Mouse (Mus musculus) megakaryocyte, embryonic 14.5 days (primary cell): Measurements from ENCODE around the gene Ston1. TPM values are rescaled to one million over a fixed set of nuclear protein-coding genes. Genes with fewer than 3 reads are reported as not detected.

Experiments
- H3K27me3 ChIP-seq: replicated peaks from 2 replicates; pipeline ENCODE3; 2012; ENCODE audit warnings: inconsistent platforms
- H3K36me3 ChIP-seq: replicated peaks from 2 replicates; pipeline ENCODE3; 2012; ENCODE audit warnings: low read length, inconsistent platforms, mixed read lengths
- H3K4me1 ChIP-seq: 2 replicates; pipeline ENCODE4 v1.6.1; 2012; ENCODE audit warnings: inconsistent platforms
- H3K4me3 ChIP-seq: replicated peaks from 2 replicates; pipeline ENCODE3; 2012; ENCODE audit warnings: moderate library complexity, mild to moderate bottlenecking, inconsistent platforms
- H3K9me3 ChIP-seq: 2 replicates; pipeline ENCODE4 v1.6.1; 2012; ENCODE audit warnings: inconsistent platforms
- FLI1 ChIP-seq: IDR thresholded peaks from 2 replicates; pipeline ENCODE4 v1.6.1; 2012; ENCODE audit warnings: low read length, inconsistent platforms, mixed read lengths
- GATA1 ChIP-seq: IDR thresholded peaks from 3 replicates; pipeline ENCODE4 v1.6.1; 2012; ENCODE audit warnings: mixed read lengths, low read length, inconsistent platforms, borderline replicate concordance
- polyA plus RNA-seq: library from polyadenylated mRNA; stranded (reverse); fragments of >175 nt; gene quantifications from 2 replicates; pipeline ENCODE4 v1.2.3, GENCODE M21; 2012; ENCODE audit warnings: low replicate concordance; ENCODE audit not compliant: insufficient read depth

The Ston1 gene
- polyA plus RNA-seq, 1 experiment, result 0.29 TPM

DNA sequence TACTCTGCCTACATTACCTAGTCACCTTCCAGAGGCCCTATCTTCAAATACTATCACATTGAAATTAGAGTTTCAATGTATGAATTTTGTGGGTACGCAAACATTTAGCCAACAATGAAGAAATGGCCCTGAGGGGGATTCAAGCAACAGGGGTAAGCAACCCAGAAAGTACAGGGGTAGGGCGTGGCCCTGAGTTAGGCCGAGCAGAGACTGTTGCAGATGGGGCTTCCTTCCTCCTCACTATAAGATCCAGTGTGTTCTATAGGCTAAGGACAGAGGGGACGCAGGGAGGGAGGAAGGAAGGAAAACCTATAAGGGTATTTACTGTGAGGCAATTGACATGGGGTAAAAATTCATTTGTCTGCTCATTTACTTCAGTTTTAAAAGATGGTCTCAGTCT lies 26.9 kb downstream of the Ston1 start:
- no peak for TF ChIP-seq FLI1
- no peak for TF ChIP-seq GATA1
- peaks cover 2% of the 10 kb centered on the region for H3K27me3 ChIP-seq
- no peak overlapping the region for H3K4me3 ChIP-seq
- H3K4me1 ChIP-seq, result peaks cover 9% of the 10 kb centered on the region
- no peaks in the 10 kb centered on the region for H3K36me3 ChIP-seq
- 0 out of 2 replicates have a peak, but pooled peaks cover 9% of the 10 kb centered on the region for H3K9me3 ChIP-seq

DNA sequence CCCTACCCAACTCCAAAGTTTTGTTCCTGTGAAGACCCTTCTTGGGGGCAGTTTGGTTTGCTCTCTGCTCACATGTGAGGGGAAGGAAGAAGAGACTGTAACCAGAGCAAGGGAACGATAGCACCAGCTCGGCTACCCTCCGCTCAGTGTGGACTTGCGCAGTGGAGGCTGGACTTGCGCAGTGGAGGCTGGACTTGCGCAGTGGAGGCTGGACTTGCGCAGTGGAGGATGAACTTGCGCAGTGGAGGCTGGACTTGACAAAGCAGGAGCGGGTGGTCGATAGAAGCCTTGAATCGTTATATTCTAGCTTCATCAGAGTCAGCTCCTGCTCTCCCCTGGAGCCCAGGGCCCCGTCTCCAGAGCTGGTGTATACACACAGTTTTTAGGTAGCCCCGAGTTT lies 27.9 kb downstream of the Ston1 start:
- TF ChIP-seq GATA1 (no peak), FLI1 (no peak)
- Histone ChIP-seq H3K36me3 (no peaks in the 10 kb centered on the region), H3K4me1 (peaks cover 10% of the 10 kb centered on the region), H3K4me3 (no peak overlapping the region), H3K27me3 (peaks cover 2% of the 10 kb centered on the region), H3K9me3 (0 out of 2 replicates have a peak, but pooled peaks cover 9% of the 10 kb centered on the region)

DNA sequence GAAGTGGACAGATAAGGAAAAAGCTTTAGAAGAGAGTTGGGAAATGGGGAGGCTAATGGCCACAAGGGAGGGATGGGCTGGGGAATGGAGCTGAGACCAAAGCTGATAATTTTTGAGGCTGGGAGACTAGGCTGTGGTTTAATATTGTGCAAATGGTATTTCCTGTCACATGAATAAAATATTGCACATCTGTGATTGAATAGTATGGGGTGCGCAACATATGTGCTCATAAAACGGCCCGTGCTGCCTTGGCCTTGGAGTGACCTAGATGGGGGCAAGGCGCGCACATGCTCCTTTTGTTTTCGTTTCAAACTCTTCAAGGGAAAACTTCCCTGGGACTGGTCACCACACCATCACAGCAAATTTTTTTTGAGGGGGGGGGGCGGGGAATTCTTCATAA lies 28.4 kb downstream of the Ston1 start:
- Histone ChIP-seq H3K9me3 (0 out of 2 replicates have a peak, but pooled peaks cover 9% of the 10 kb centered on the region), H3K36me3 (no peaks in the 10 kb centered on the region), H3K4me3 (no peak overlapping the region), H3K27me3 (peaks cover 2% of the 10 kb centered on the region), H3K4me1 (peaks cover 10% of the 10 kb centered on the region)
- TF ChIP-seq GATA1 (no peak), FLI1 (no peak)

DNA sequence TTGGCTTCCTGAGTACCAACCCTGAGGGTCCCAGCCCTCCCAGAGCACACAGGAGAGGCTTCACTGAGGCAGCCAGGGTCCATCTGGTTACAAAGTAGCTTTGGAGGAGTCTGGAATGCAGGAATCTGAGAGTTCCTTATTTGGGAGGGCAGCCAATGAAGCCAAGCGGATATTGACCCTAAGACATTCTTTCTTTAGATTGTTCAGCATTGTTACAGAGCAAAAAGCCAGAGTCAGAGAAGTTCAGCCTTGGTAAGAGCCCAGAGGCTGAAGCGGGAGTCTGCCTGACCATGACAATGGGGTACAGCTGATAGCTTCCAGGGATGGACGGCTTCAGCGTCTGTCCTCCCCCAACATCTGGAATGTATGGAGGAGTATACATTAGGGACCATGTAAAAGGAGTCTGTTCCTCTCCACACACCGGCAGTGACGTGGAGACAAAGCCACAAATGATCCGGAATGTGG lies 28.9 kb downstream of the Ston1 start:
- Histone ChIP-seq H3K9me3 (0 out of 2 replicates have a peak, but pooled peaks cover 5% of the 10 kb centered on the region), H3K4me1 (peaks cover 10% of the 10 kb centered on the region), H3K36me3 (no peaks in the 10 kb centered on the region), H3K4me3 (no peak overlapping the region), H3K27me3 (peaks cover 2% of the 10 kb centered on the region)
- TF ChIP-seq FLI1, result no peak
- no peak for TF ChIP-seq GATA1

GRCm38 (mm10) chr17:88627150-88627549 lies 29.7 kb downstream of the Ston1 start:
- Histone ChIP-seq H3K4me1 (peaks cover 10% of the 10 kb centered on the region), H3K27me3 (peaks cover 2% of the 10 kb centered on the region), H3K9me3 (0 out of 2 replicates have a peak, but pooled peaks cover under 1% of the 10 kb centered on the region), H3K36me3 (no peaks in the 10 kb centered on the region), H3K4me3 (no peak overlapping the region)
- TF ChIP-seq FLI1, result no peak
- no peak for TF ChIP-seq GATA1

DNA sequence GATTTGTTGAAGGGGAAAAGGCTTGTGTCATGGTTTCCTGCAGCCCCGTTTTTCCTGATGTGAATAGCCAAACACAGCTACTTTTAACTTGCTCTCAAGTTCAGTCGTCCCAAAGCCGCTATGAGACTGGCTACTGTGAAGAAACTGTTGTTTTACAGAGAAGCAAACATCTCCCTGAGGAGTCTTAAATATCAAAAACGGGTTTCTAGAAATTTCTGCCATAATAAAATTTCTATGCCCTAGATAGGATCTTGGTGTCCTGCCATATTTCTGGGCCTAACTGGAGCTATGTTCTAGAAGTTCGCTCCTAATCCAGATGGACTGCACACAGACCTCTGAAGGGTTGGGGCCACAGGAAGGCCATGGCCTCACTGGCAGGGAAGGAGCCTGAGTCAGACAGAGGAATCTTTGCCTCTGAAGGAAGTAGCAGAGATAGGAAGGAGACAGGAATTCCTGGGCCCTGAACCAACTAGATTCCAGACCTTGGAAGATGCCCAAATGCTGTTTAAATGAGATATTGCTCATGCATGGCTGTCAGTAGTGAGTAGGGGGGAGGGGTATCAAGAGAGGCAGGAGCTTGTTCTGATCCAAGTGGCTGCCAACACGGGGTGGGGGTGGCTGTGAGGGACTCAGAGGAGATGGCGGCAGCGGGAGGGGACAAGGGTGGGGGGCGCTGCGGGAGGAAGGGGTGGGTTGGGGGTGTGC lies 31.3 kb downstream of the Ston1 start:
- no peak overlapping the region for H3K4me3 ChIP-seq
- H3K36me3 ChIP-seq, result no peaks in the 10 kb centered on the region
- H3K27me3 ChIP-seq, result peaks cover 2% of the 10 kb centered on the region
- no peaks in the 10 kb centered on the region for H3K9me3 ChIP-seq
- peaks cover 10% of the 10 kb centered on the region for H3K4me1 ChIP-seq
- no peak for TF ChIP-seq FLI1
- no peak for TF ChIP-seq GATA1

DNA sequence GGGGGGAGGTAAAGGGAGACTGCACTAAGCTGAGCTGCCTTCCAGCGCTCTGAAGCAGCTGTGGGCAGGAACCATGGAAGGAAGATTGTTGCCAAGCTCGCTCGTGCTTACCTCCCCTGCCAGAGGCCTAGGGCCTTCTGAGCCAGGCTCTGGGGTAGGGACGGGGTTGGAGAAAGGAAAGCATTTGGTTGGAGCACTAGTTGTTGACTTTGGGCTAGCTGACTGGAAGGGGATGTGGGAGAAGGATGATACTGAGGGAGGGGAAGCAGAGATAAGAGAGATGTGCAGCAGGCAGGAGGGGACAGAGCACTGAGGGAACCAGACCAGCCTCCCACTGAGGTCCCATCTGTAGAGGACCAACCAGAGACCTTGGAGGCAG lies 31.9 kb downstream of the Ston1 start:
- H3K9me3 ChIP-seq, result no peaks in the 10 kb centered on the region
- H3K36me3 ChIP-seq, result no peaks in the 10 kb centered on the region
- peaks cover 10% of the 10 kb centered on the region for H3K4me1 ChIP-seq
- H3K27me3 ChIP-seq, result peaks cover 2% of the 10 kb centered on the region
- no peak overlapping the region for H3K4me3 ChIP-seq
- TF ChIP-seq FLI1 (no peak), GATA1 (no peak)

GRCm38 (mm10) chr17:88629931-88630553 lies 32.6 kb downstream of the Ston1 start:
- H3K36me3 ChIP-seq, result no peaks in the 10 kb centered on the region
- no peaks in the 10 kb centered on the region for H3K9me3 ChIP-seq
- TF ChIP-seq GATA1, result no peak
- TF ChIP-seq FLI1, result no peak
- no peak overlapping the region for H3K4me3 ChIP-seq
- peaks cover 2% of the 10 kb centered on the region for H3K27me3 ChIP-seq
- H3K4me1 ChIP-seq, result peaks cover 10% of the 10 kb centered on the region

GRCm38 (mm10) chr17:88630554-88630948 lies 33.1 kb downstream of the Ston1 start:
- TF ChIP-seq GATA1 (no peak), FLI1 (no peak)
- H3K9me3 ChIP-seq, result peaks cover 4% of the 10 kb centered on the region

GRCm38 (mm10) chr17:88632631-88633030 lies 35.1 kb downstream of the Ston1 start:
- TF ChIP-seq GATA1, result no peak
- TF ChIP-seq FLI1, result no peak
- Histone ChIP-seq H3K4me3 (no peak overlapping the region), H3K27me3 (peaks cover 2% of the 10 kb centered on the region), H3K9me3 (peaks cover 14% of the 10 kb centered on the region), H3K4me1 (peaks cover 10% of the 10 kb centered on the region), H3K36me3 (peaks cover 9% of the 10 kb centered on the region)

More at GRCm38 (mm10) chr17:88630554-88630948, 33.1 kb downstream of the Ston1 start:
- Histone ChIP-seq H3K36me3 (peaks cover under 1% of the 10 kb centered on the region), H3K4me3 (no peak overlapping the region), H3K27me3 (peaks cover 2% of the 10 kb centered on the region), H3K4me1 (peaks cover 10% of the 10 kb centered on the region)
